Mouse (Mus musculus) forebrain, postnatal 0 days (tissue): Measurements from ENCODE around the gene Ssr1. TPM values are rescaled to one million over a fixed set of nuclear protein-coding genes. Genes with fewer than 3 reads are reported as not detected.
A peak's percentile ranks its signal among the peaks of the same experiment; 100 is the strongest.

Experiments
- ATAC-seq: fragments of 200-750 bp; cut with Nextera tagmentation; 2 replicates; pipeline ENCODE4 v1.8.0; 2017; ENCODE audit warnings: mild to moderate bottlenecking, moderate library complexity
- DNase-seq: peaks from one replicate; pipeline ENCODE4 v3.0.0-alpha.2; 2015
- H3K27ac ChIP-seq: fragments of 300-500 bp; sonication (generic); 2 replicates; pipeline ENCODE4 v1.5.1; 2014; ENCODE audit warnings: low read depth, mild to moderate bottlenecking, antibody characterized with exemption, low read length, moderate library complexity, mixed read lengths
- H3K27me3 ChIP-seq: fragments of 300-500 bp; sonication (generic); 2 replicates; pipeline ENCODE4 v1.6.1; 2014; ENCODE audit warnings: mild to moderate bottlenecking, low read length, mixed read lengths; ENCODE audit not compliant: insufficient read depth
- H3K36me3 ChIP-seq: fragments of 300-500 bp; sonication (generic); 2 replicates; pipeline ENCODE4 v1.6.1; 2014; ENCODE audit warnings: mild to moderate bottlenecking, moderate library complexity; ENCODE audit not compliant: insufficient read depth
- H3K4me1 ChIP-seq: fragments of 300-500 bp; sonication (generic); 2 replicates; pipeline ENCODE4 v1.6.1; 2014; ENCODE audit warnings: antibody characterized with exemption; ENCODE audit not compliant: insufficient read depth
- H3K4me2 ChIP-seq: fragments of 300-500 bp; sonication (generic); 2 replicates; pipeline ENCODE4 v1.6.1; 2014; ENCODE audit warnings: low read depth, mild to moderate bottlenecking, moderate library complexity
- H3K4me3 ChIP-seq: fragments of 300-500 bp; sonication (generic); 2 replicates; pipeline ENCODE4 v1.5.1; 2014; ENCODE audit warnings: low read depth, low read length, mixed read lengths
- H3K9ac ChIP-seq: fragments of 300-500 bp; sonication (generic); 2 replicates; pipeline ENCODE4 v1.6.1; 2014; ENCODE audit warnings: mild to moderate bottlenecking
- H3K9me3 ChIP-seq: fragments of 300-500 bp; sonication (generic); 2 replicates; pipeline ENCODE4 v1.6.1; 2016; ENCODE audit warnings: low read length
- CTCF ChIP-seq: sonication (generic); IDR thresholded peaks from 2 replicates; pipeline ENCODE4 v1.5.1; 2016; ENCODE audit warnings: antibody characterized with exemption, control low read depth, low read depth
- WGBS: fragments of 180-500 bp; shearing (Covaris S2); extraction: QIAGEN DNeasy Blood & Tissue Kit; methylation state at CpG from one replicate; pipeline ENCODE4 v1.1.7; 2014; 5-methylcytosine and 5-hydroxymethylcytosine counted together
- polyA plus RNA-seq: library from polyadenylated mRNA; unstranded; fragments of >200 nt; fragmentation: Nextera tagmentation; extraction: Ambion mirVana; gene quantifications from 2 replicates; pipeline ENCODE4 v1.2.1, GENCODE M21; 2015
- total RNA-seq: library from RNA; depleted of rRNA; stranded (reverse); fragments of >200 nt; gene quantifications from 2 replicates; pipeline ENCODE4 v1.2.3, GENCODE M21; 2014; rRNA removed

Ssr1 gene
- total RNA-seq (36.4 and 48.8 TPM in 2 replicates), polyA plus RNA-seq (71.1 and 75.6 TPM in 2 replicates)

DNA sequence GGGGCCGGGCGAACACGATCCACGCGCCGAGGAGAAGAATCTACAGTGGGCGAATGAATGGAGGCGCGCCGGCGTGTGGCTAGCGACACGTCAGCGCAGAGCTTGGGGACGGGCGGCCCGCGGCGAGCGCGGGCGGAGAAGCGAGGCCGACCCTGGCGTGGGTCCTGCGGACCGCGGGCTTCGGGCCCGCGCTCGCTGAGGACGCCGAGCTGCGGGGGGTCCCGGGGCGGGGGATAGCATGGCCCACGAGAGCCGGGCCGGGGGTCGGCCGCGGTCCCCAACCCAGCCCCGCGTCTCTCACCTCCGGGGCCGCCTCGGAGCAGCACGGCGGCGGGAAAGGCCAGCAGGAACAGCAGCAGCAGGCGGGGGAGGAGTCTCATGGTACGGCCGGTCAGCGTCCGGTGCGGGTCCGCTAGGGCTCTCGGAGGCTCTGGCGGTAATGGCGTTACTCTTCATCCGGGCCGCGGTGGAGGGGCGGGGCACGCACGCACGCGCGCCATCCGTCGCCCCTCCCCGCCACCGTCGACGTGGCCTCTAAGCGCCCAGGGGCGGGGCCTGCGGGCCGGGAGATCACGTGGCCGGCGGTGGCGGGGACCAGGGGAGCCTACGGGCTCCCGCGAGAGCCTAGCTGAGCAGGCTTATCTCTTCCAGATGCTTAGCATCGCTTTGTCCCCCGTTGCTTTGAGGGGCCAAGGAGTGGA is at the start of gene Ssr1:
Gene Ssr1 (minus strand): TSS at position 514 of the 701 bp plus-strand sequence.
- peak within 1 kb of the TSS; percentile 62 for H3K4me2 ChIP-seq
- ATAC-seq (peak; percentile 99), DNase-seq (peak; percentile 98)
- TF ChIP-seq CTCF: no peak
- WGBS: under 1% methylated on average over 86 of the region's 89 CpGs
- peak within 1 kb of the TSS; percentile 93 for H3K27ac ChIP-seq
- peak within 1 kb of the TSS; percentile 99 for H3K4me3 ChIP-seq
- H3K9ac ChIP-seq: peak within 1 kb of the TSS; percentile 96
- H3K9me3 ChIP-seq: no peaks in the 10 kb centered on the region
- no peaks in the 10 kb centered on the region for H3K27me3 ChIP-seq
- H3K36me3 ChIP-seq: peaks cover 24% of the 10 kb centered on the region
- H3K4me1 ChIP-seq: peaks cover 6% of the 10 kb centered on the region; the same call in 1 of the 2 replicates

DNA sequence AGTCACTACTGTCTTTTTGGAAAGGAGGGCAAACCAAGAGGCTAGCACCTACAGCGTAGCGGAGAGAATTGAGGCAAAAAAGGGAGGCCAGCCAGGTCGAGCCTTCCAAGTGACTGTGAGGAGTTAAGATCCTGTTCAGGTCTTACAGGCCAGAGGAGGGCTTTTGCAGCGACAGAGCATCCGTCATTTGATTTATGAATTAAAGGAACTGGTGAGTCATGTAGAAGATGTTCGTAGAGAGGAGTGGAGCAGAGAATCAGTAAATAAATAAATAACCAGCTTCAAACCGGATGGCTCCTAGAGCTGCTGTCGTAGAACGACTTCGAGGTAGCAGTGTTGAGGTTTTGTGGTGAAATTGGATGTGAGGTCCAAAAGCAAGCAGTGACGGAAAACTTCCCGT is 43.8 kb upstream of the Ssr1 start:
- no peak overlapping the region for H3K27ac ChIP-seq
- peaks cover 10% of the 10 kb centered on the region; the same call in 1 of the 2 replicates for H3K4me1 ChIP-seq
- no peak for TF ChIP-seq CTCF
- peaks cover 24% of the 10 kb centered on the region for H3K36me3 ChIP-seq
- H3K4me2 ChIP-seq: peak overlapping the region; percentile 81
- no peaks in the 10 kb centered on the region for H3K27me3 ChIP-seq
- peak overlapping the region; percentile 76 for H3K9ac ChIP-seq
- ATAC-seq: no peak
- H3K4me3 ChIP-seq: peak overlapping the region; percentile 88
- DNase-seq: peak; percentile 9
- 55% methylated on average over 12 of the region's 12 CpGs for WGBS
- no peaks in the 10 kb centered on the region for H3K9me3 ChIP-seq

DNA sequence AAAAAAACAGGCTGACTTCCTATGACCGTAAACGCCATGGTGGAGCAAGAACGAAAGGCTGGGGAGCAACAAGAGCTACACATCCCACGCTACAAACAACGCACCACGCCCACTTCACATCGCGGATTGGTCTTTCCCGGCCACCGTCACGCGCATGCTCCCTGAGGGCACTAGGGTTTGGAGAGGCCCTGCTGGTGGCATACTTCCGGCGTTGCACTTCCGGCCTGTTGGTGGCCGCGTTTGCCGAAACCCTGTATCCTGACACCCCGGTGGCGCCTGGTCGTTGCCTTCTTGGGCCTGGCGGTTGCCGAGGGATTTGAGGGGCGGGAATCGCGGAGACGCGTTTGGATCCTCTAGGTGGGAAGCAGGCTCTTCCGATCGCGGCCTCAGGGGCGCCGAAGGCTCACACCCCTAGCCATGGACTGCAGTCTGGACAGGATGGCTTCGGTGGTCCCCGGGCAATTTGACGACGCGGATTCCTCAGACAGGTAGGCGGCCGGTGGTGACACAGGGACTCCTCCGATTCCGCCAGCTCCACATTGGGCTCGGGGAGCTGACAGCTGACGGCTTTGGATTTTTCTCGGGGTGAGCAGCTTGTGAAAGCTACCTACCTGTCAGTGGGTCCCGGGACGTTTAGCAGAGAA is 43.1 kb upstream of the Ssr1 start, which contains the start of gene Cage1:
Gene Cage1 (minus strand): TSS at position 26 of the 644 bp plus-strand sequence.
- DNase-seq (peak; percentile 99), ATAC-seq (peak; percentile 99)
- Histone ChIP-seq H3K4me1 (peaks cover 10% of the 10 kb centered on the region; the same call in 1 of the 2 replicates), H3K36me3 (peaks cover 20% of the 10 kb centered on the region), H3K9ac (peak within 1 kb of the TSS; percentile 76), H3K9me3 (no peaks in the 10 kb centered on the region), H3K27me3 (no peaks in the 10 kb centered on the region), H3K4me3 (peak within 1 kb of the TSS; percentile 88), H3K27ac (peak within 1 kb of the TSS; percentile 81), H3K4me2 (peak within 1 kb of the TSS; percentile 81)
- peak; percentile 64 for TF ChIP-seq CTCF
- WGBS: under 1% methylated on average over 47 of the region's 47 CpGs

DNA sequence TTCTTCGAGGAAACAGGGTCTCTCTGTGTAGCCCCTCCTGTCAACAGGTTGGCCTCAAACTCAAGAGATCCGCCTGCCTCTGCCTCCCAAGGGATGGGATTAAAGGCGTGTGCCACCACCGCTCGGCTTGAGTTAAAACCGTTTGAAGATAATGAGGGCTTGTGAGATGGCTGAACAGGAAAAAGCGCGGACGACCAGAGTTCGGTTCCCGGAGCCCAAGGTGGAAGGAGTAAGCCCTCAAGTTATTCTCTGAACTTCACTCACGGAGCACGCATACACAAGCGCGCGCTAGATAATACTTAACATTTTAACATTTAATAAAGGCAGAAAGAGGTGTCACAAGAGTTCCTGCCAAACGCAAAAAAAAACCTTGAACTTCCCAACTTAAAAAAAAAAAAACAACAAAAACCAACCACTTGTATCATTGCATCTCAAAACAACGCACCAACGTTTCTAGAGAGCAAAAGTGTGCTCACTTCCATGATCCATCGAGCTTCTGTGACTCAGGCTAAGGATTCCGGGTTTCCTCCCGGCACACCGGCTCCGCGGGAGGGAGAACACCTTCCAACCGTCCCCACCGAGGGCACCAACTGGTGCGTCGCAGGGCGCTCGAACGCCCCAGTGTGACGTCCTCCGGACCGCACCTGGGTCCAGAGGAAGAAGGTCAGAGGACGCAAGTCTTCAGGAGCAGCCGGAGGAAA is 42.5 kb upstream of the Ssr1 start, which contains the start of gene Riok1:
Gene Riok1 (plus strand): TSS at position 653 of the 701 bp plus-strand sequence.
- no peak for TF ChIP-seq CTCF
- DNase-seq: no peak
- no peaks in the 10 kb centered on the region for H3K9me3 ChIP-seq
- ATAC-seq: peak; percentile 55; the same call in 1 of the 2 replicates
- peaks cover 10% of the 10 kb centered on the region; the same call in 1 of the 2 replicates for H3K4me1 ChIP-seq
- peaks cover 15% of the 10 kb centered on the region; the same call in 1 of the 2 replicates for H3K36me3 ChIP-seq
- peak within 1 kb of the TSS; percentile 88 for H3K4me3 ChIP-seq
- peak within 1 kb of the TSS; percentile 76 for H3K9ac ChIP-seq
- H3K27ac ChIP-seq: peak within 1 kb of the TSS; percentile 81
- 14% methylated on average over 37 of the region's 37 CpGs for WGBS
- H3K27me3 ChIP-seq: no peaks in the 10 kb centered on the region
- peak within 1 kb of the TSS; percentile 81 for H3K4me2 ChIP-seq

DNA sequence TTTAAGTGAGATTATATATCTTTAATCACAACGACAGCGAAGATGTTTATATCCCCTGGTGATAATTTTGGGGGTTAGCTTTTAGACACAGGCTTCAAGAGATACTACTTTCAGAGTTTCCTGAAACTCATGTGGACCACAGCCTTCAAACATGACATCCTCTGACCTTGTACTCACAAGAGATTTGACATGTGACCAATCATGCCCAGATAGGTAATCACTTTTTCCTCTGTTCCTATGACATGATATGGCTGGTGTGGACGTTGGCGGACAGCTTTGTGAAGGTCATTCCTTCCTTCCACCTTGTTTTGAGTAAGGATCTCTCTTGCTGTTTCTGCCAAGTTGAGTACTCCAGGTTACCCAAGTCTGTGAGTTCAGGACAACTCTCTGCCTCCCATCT is 34.4 kb upstream of the Ssr1 start:
- H3K9me3 ChIP-seq: no peaks in the 10 kb centered on the region
- no peaks in the 10 kb centered on the region for H3K36me3 ChIP-seq
- H3K27me3 ChIP-seq: no peaks in the 10 kb centered on the region
- H3K4me1 ChIP-seq: no peaks in the 10 kb centered on the region
- no peak overlapping the region for H3K4me2 ChIP-seq
- ATAC-seq: no peak
- no peak overlapping the region for H3K4me3 ChIP-seq
- WGBS: 92% methylated on average over 4 of the region's 4 CpGs
- no peak overlapping the region for H3K9ac ChIP-seq
- no peak for TF ChIP-seq CTCF
- DNase-seq: no peak
- no peak overlapping the region for H3K27ac ChIP-seq

DNA sequence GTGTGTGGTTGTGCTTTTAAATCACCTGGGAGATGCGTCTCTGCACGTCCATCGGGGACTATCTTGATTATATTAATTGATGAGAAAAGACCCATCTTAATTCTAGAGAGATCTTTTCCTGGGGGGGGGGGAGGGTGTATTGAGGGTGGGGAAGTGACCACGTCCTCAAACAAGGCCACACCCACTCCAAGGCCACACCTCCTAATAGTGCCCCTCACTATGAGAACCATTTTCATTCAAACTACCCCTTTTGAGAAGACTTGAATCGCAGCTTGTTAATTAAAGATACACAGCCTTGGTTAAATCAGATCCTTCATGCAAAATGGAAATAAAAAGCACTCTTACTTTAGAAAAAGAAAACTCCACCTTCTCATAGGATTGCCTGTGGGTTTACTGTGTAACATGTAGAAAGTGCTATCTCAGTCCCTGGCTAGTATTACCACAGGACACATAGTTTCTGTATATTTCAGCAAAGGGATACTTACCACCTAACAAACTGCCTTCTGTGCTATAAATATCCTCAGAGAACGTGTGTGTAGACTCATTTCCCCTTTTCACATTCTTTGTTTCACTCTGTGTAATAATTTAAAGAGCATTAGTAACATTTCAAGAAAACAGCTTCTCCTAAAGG is 33.7 kb upstream of the Ssr1 start:
- no peaks in the 10 kb centered on the region for H3K9me3 ChIP-seq
- no peak for DNase-seq

More for the DNA sequence above, 33.7 kb upstream of the Ssr1 start:
- Histone ChIP-seq H3K27me3 (no peaks in the 10 kb centered on the region), H3K9ac (no peak overlapping the region), H3K4me3 (no peak overlapping the region), H3K36me3 (no peaks in the 10 kb centered on the region), H3K4me1 (no peaks in the 10 kb centered on the region), H3K4me2 (no peak overlapping the region), H3K27ac (no peak overlapping the region)
- ATAC-seq: no peak
- no peak for TF ChIP-seq CTCF
- 57% methylated on average over 6 of the region's 6 CpGs for WGBS
